ENCODE assay signal across 9 mouse cellular contexts in the genomic region with DNA sequence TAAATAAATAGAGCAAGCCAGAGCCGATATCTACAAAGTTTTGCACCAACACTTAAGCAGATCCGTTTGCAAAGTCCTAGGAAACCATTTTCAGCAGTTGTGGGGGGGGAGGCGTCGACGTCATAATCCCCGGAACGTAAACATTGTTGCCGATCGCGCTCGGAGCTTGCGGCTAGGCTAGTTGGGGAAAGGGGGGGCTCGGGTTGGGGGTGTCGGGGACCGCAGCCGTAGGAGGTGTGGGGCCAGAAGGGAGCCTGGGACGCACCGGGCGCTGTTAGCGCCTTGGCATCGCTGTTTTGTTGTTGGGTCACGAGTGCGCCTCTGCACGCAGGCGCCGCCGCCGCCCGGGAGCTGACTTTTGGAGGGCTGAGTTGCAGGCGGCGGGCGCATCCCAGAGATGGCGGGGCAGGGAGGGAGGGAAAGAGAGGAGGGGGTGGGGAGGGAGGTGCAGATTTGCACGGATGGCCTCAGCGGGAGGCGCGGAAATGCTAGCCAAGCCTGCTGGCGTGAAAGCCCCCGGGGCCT. TPM values are rescaled to one million over a fixed set of nuclear protein-coding genes. Genes with fewer than 3 reads are reported as not detected.
DNase-seq lines count a peak whose midpoint lies in the region; ATAC-seq and TF ChIP-seq lines count a peak whose summit lies in the region.
"Had no signal": no experiment of that assay in that cellular context is flagged by ENCODE, and none has a peak within 500 bp of the region (broad histone marks: within the 10 kb centered on the region; RNA-seq: fewer than 3 reads in every experiment).

No protein-coding gene starts in this region.

- WGBS in forebrain, embryonic 13.5 days = under 1% methylated on average over 35 of the region's 39 CpGs
- under 1% methylated on average over 37 of the region's 39 CpGs for WGBS in lung, embryonic 16.5 days

- H3K27me3 ChIP-seq in E14TG2a.4 (ENCODE audit: insufficient read depth, low read length) = peaks cover 10% of the 10 kb centered on the region
- no peaks in the 10 kb centered on the region for H3K27me3 ChIP-seq in forebrain, embryonic 13.5 days
- H3K27me3 ChIP-seq in lung, embryonic 16.5 days (ENCODE audit: control insufficient read depth, insufficient read depth, low read depth, low read length) = no peaks in the 10 kb centered on the region

- H3K4me3 ChIP-seq in E14TG2a.4 (replicated peaks; ENCODE audit: low read length) = peak overlapping the region; percentile 82
- peak overlapping the region; percentile 64 for H3K4me3 ChIP-seq in forebrain, embryonic 13.5 days
- peak overlapping the region; percentile 82 for H3K4me3 ChIP-seq in layer of hippocampus, adult 2 months
- peak overlapping the region; percentile 73 for H3K4me3 ChIP-seq in lung, embryonic 16.5 days (ENCODE audit: low read length)

- H3K4me1 ChIP-seq in E14TG2a.4 (replicated peaks; ENCODE audit: low read depth, low read length) = peaks cover 89% of the 10 kb centered on the region
- peaks cover 70% of the 10 kb centered on the region for H3K4me1 ChIP-seq in forebrain, embryonic 13.5 days
- H3K4me1 ChIP-seq in lung, embryonic 16.5 days (replicated peaks; ENCODE audit: control insufficient read depth, insufficient read depth, low read length) = peaks cover 19% of the 10 kb centered on the region

- peaks cover 16% of the 10 kb centered on the region for H3K36me3 ChIP-seq in E14TG2a.4 (ENCODE audit: insufficient read depth, low read length)
- H3K36me3 ChIP-seq in forebrain, embryonic 13.5 days (ENCODE audit: poor library complexity, severe bottlenecking) = 0 out of 2 replicates have a peak, but pooled peaks cover 2% of the 10 kb centered on the region
- no peaks in the 10 kb centered on the region for H3K36me3 ChIP-seq in lung, embryonic 16.5 days (ENCODE audit: control insufficient read depth, insufficient read depth, low read length)

- DNase-seq in c-Kit-positive CD71-negative TER-119-negative erythroid progenitor cells, embryonic 14.5 days (ENCODE audit: low read depth) = peak; percentile 58
- DNase-seq in heart, postnatal 25 days (ENCODE audit: low spot score) = peak; percentile 55
- peak; percentile 62 to 65 for DNase-seq in layer of hippocampus, adult 2 months (ENCODE audit: low spot score in 2 of 2)
- DNase-seq in ovary, adult 18-20 months (ENCODE audit: low spot score) = peak; percentile 40
- DNase-seq in thymus, postnatal 0 days (ENCODE audit: low spot score) = peak; percentile 85

- intact Hi-C loops in heart, postnatal 25 days (cut with DNase I) = loop anchor here (2.0 kb wide), 1 partner anchor 22 kb away; no protein-coding TSS in a partner anchor

- H3K9me3 ChIP-seq in E14TG2a.4 (ENCODE audit: low read length) = no peaks in the 10 kb centered on the region
- no peaks in the 10 kb centered on the region for H3K9me3 ChIP-seq in forebrain, embryonic 13.5 days (replicated peaks)
- no peaks in the 10 kb centered on the region for H3K9me3 ChIP-seq in lung, embryonic 16.5 days (ENCODE audit: control insufficient read depth, low read length)

- ATAC-seq in forebrain, embryonic 13.5 days = peak; percentile 83
- peak; percentile 58 for ATAC-seq in lung, embryonic 16.5 days (ENCODE audit: low read depth)

- peak overlapping the region; percentile 90 for H3K27ac ChIP-seq in forebrain, embryonic 13.5 days
- peak overlapping the region; percentile 94 for H3K27ac ChIP-seq in layer of hippocampus, adult 2 months
- H3K27ac ChIP-seq in lung, embryonic 16.5 days (ENCODE audit: low read length) = peak overlapping the region; percentile 78

- peak overlapping the region; percentile 92 for H3K4me2 ChIP-seq in forebrain, embryonic 13.5 days
- peak overlapping the region; percentile 88 for H3K4me2 ChIP-seq in lung, embryonic 16.5 days (ENCODE audit: low read depth, low read length)

- TF ChIP-seq CTCF in E14TG2a.4 (conservative IDR thresholded peaks at IDR 0.05; ENCODE audit: low read length) = no peak
- no peak for TF ChIP-seq CTCF in layer of hippocampus, adult 2 months (conservative IDR thresholded peaks at IDR 0.05)

- peak overlapping the region; percentile 85 for H3K9ac ChIP-seq in forebrain, embryonic 13.5 days
- peak overlapping the region; percentile 82 for H3K9ac ChIP-seq in lung, embryonic 16.5 days (ENCODE audit: low read length)

RNA-seq across cellular contexts. Expression of gene Kdm2b, which starts 0.6 kb away (rescaled TPM):
- 107 and 108 TPM in 2 replicates for polyA plus RNA-seq in forebrain, embryonic 13.5 days (2015; fragmentation: Nextera tagmentation; extraction: Ambion mirVana)
- 10 to 100 TPM; 15.4 to 16.8 TPM for total RNA-seq in heart, postnatal 25 days (2021)
- 10 to 100 TPM; 35.0 to 36.7 TPM for total RNA-seq in layer of hippocampus, adult 2 months (2021)
- polyA plus RNA-seq in lung, embryonic 16.5 days (2015; fragmentation: Nextera tagmentation; extraction: Ambion mirVana) = 35.5 and 37.6 TPM in 2 replicates
- 29.6 and 31.8 TPM in 2 replicates for polyA plus RNA-seq in thymus, postnatal 0 days (2015; fragmentation: Nextera tagmentation; extraction: Ambion mirVana)

RNA-seq across cellular contexts. Expression of gene Orai1, which starts 25.8 kb away (rescaled TPM):
- 10.6 and 10.8 TPM in 2 replicates for polyA plus RNA-seq in forebrain, embryonic 13.5 days (2015; fragmentation: Nextera tagmentation; extraction: Ambion mirVana)
- 10 to 100 TPM; 15.1 to 16.1 TPM for total RNA-seq in heart, postnatal 25 days (2021)
- 10 to 100 TPM; 11.0 to 13.5 TPM for total RNA-seq in layer of hippocampus, adult 2 months (2021)
- polyA plus RNA-seq in lung, embryonic 16.5 days (2015; fragmentation: Nextera tagmentation; extraction: Ambion mirVana) = 18.2 and 19.3 TPM in 2 replicates
- polyA plus RNA-seq in thymus, postnatal 0 days (2015; fragmentation: Nextera tagmentation; extraction: Ambion mirVana) = 16.1 and 17.3 TPM in 2 replicates

RNA-seq across cellular contexts. Expression of gene Morn3, which starts 57.8 kb away (rescaled TPM):
- 0.79 and 1.1 TPM in 2 replicates for polyA plus RNA-seq in forebrain, embryonic 13.5 days (2015; fragmentation: Nextera tagmentation; extraction: Ambion mirVana)
- not detected for total RNA-seq in heart, postnatal 25 days (2021)
- not detected for total RNA-seq in layer of hippocampus, adult 2 months (2021)
- polyA plus RNA-seq in lung, embryonic 16.5 days (2015; fragmentation: Nextera tagmentation; extraction: Ambion mirVana) = 3.9 and 7.4 TPM in 2 replicates
- 0.58 and 0.60 TPM in 2 replicates for polyA plus RNA-seq in thymus, postnatal 0 days (2015; fragmentation: Nextera tagmentation; extraction: Ambion mirVana)
- polyA plus RNA-seq: large intestine, adult 2 months had no signal

Comparison
In these comparisons a context has a peak if more than half of its experiments do, and no peak if none do; other contexts are left out.
1. Peak in every context shown above with its lines: DNase-seq, ATAC-seq, H3K4me3 ChIP-seq and H3K27ac ChIP-seq.